Mouse (Mus musculus): ENCODE measurements around the gene Eps8l3.

DNA sequence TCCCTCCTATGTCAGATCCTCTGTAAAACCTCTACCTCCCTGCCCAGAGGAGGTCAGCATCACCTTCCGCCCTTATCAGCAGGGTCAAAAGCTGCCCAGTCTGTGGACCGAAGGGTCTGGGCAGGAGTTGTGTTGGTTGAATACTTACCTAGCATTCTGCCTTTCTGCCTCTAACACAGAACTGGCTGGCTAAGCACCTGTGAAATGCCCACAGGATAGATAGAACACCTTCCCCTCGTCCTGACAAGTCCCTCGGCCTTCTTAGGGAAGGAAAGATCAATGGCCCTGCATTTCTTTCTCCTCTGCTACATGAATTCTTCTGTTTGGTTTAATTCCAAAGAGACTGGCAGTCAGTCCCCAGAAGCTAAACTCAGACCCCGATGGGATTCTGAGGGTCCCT, 13.6 kb upstream of the Eps8l3 start:
- TF ChIP-seq CTCF (conservative IDR thresholded peaks at IDR 0.05; ENCODE audit: insufficient read depth, insufficient read length, low read depth, low read length) (no peak), POLR2A (IDR thresholded peaks at IDR 0.05; ENCODE audit: low read depth, low read length) (no peak)
